Mouse (Mus musculus) heart, adult 11 months (tissue): ENCODE data around the gene Rhod.

Source experiments
- DNase-seq: peaks from one replicate; pipeline ENCODE4 v3.0.0; 2022

Rhod gene

DNA sequence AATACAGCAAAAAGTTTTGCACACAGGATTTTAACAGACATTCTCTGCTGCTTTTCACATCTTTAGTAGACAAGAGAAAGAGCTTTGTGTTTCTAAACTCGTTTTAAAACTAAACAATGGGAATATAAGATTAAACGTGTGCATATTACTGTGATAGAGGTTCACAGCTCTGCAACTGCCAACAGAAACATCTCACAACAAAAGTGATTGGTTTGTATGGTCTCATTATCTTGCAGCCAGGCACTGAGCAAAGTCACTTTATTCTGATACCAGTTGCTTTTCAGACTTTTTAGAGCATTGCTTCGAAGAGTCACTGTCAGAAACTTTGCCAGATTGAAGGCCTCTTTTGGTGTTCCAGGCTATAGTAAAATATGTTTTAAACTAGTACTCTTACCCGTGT is 40.3 kb downstream of the Rhod start:
- DNase-seq, result no peak

DNA sequence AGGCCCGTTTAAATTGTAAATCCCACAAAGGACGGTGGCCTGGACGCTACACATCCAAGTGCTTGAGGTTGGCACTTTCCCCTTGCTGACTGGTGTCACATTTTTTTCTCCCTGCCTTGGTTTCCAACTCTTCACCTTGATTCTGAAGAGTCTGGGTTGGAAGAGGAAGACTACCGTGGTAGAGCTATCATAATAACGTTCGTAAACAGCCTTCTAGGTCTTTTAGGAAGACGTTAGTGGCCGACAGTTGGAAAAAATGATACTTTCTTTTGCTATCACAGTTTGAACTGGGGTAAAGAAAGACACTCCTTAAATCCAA is 40.6 kb downstream of the Rhod start:
- no peak for DNase-seq

DNA sequence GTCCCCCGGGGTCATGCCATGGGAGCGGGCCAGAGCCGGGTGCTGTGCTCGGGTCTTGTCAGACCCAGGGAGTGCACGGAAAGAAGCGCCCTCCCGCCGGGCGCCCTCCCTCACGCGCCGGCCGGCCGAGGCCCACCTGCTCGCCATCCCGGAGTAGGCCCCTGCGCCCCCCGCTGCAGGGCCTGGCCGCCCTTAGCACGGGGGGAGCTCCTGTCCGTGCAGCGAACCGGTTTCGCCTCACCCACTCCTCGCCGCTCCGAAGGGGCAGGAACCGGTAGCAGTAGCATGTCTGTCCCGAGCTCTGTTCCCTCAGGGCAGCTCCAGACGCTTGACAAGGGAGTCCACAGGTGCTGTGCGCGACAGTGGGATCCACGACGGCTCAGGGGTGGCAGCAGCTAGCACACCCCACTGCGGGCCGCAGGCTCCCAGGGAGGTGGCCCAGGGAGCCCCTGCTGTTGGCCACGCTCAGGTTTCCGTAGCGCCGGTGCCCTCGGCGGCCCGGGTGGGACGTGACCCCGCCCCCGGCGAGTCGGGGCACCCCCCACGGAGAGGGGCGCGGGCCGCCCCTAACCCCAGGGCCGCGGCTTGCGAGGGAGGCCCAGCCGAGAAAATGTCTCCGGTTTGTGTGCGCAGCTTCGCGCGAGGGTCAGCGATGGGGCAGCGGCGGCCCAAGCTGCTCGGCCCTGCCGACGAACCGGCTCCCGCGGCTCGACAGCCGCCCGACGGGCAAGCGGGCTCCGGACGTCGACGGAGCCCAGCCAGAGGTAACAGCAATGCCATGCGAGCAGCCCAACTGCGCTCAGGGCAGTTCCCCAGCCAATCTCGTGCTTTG is 41.2 kb downstream of the Rhod start, which contains the start of gene Kdm2a:
Kdm2a (minus strand) TSS at position 488 of the 832 bp plus-strand sequence.
- DNase-seq, result peak; percentile 98

DNA sequence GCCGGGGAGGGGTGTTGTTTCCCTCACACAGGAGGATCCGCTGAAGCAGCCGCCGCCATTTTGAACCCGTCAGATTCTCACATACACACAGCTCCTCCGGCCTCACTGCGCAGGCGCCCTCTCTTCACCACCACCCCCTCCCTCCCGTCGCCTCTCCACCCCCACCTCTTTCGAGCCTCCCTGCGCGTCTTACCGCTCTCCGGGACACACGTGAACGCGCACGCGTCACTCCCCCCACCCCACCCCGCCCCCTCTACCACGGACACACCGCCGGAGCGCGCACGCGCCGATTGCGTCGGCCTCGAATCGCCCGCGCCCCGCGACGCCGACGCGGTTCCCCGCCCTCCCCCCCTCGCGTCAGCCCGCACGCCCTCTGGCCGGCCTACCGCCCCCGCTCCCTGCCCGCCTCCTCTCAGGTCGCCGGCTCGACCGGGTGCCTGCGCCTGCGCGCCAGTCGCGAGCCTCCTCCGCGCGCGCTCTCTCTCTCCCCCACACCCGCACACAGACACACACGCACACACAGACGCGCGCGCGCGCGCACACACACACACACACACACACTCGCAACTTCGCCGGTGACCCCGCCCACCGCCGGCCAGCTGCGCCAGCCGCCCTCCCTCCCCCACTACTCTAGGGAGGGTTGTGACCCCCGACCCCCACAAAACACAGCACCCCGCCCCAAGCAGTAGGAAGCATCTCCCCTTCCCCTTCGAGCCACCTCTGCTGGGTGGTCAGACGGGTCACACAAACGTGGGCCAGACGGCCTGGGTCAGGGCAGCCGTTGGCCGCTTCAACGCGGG is 42.0 kb downstream of the Rhod start:
- DNase-seq, result peak; percentile 100

DNA sequence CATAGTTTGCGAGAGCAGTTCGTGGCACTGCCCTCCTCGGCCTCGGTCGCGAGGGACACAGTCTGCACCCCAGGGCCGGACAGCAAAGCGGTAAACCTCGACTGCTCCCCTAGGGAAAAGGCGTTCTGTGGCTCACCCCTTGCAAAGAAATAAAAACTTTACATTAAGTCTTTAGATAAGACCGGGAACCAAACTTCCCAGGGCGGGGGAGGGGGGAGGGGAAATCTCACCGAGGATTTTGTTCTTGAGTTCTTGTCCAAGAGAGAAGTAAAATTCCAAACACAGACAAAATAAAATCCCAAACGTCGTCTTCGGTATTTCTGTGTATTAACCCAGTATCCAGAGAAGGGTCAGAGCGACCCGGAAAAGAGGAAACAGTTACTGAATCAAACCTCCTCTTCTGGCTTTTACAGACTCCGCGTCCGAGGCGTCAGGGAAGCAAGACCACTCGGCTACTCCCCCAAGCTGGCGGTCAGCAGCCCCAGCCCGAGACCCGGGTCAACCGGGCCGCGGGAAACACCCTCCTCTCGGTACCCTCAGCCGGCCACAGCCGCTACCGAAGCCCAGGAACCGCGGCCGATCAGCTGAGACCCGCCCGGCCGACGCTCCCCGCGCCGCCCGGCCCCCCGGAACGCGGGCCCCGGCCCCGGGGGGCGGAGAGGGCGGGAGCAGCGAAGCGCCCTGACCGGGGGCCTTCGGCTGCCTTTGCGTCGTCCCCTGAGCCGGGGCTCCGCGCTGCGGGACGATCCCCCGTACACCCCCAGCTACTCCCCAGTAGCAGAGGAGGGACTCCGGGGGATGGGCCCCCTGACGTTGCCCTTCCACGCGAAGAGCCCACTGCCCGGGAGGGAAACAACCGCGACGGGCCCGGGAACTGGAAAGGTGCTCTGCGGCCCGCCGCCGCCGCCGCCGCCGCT is 42.9 kb downstream of the Rhod start:
- peak; percentile 95 for DNase-seq

DNA sequence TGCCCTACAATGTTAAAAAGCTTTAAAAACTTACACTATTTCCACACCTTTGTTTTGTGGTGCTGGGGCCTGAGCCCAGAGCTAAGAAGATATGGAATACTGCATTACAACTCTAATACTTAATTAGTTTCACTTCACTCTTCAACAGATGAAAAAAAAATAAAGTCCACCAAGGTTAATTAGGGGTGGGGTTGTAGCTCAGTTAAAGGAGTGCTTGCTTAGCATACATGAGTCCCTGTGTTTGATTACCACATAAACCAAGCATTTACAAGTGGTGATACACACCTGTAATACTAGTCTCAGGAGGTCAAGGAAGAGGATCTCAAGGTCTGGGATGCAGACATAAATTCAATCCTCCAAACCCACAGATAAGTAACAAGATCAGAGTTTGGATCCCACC is 52.0 kb downstream of the Rhod start:
- no peak for DNase-seq

DNA sequence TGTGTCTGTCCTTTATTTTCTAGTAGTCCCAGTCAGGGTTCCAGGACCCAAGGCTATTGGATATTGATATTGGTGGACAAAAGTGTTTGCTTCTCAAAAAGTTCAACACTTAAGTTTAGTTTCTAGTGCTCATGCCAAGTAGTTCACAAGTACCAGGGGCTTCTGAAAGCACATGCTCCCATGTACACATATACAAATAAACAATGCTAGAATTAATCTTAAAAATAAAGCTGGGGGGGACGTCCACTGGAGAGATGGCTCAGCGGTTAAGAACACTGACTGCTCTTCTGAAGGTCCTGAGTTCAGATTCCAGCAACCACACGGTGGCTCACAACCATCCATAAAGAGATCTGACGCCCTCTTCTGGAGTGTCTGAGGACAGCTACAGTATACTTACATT is 54.2 kb downstream of the Rhod start:
- peak; percentile 52 for DNase-seq

DNA sequence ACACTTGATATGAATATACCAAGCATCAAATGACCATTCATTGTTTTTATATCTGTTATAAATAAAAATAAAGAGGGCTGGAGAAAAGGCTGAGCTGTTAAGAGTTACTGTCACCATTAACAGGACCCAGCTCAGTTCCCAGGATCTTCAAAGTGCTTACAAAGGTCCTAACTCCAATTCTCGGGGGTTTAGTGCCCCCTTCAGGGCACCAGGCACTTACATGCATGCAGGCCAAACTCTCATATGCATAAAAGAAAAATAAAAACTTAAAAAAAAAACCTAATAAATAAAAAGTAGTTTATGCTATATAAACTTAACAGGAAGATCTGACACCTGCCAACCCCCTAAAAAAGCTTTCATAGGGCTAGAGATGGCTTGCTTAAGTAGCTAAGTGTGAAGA is 54.9 kb downstream of the Rhod start:
- DNase-seq, result peak; percentile 43

DNA sequence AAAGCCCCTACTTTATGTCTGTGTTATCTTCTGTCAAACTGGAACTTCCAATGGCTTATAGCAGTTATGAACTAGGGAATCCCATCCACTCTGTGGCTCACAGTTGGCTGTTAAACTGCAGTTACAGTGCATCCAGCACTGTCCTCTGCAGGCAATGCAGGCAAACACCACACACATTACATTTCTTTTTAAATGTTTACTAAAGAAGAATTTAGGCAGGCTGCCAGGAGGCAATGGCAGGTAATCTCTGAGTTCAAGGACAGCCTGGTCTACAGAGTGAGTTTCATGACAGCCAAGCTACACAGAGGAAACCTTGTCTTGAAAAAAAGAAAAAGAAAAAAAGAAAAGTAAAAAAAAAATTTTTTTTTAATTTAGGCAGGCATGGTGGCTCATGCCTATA is 55.9 kb downstream of the Rhod start:
- peak; percentile 79 for DNase-seq

DNA sequence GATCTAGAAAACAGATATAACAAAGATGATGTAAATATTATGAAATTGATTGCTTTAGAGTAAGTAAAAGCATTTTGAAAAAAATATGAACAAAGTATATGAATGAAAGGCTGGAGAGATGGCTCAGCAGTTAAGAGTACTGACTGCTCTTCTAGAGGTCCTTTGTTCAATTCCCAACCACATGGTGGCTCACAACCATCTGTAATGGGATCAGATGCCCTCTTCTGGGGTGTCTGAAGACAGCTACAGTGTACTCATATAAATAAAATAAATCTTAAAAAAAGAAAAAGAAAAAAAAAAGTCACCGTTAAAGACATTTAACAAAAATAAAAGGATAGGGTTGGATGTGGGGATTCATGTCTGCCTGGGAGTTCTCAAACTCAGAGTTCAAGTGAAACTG is 56.9 kb downstream of the Rhod start:
- DNase-seq, result peak; percentile 66
